Mouse (Mus musculus) T-helper 2 cell (primary cell): Measurements from ENCODE around the gene Mgat4a.
"Not testable (repeated sequence)": the region's sequence is repeated elsewhere in the genome, so short reads cannot be mapped to it uniquely, and the experiment has no call there.

ENCODE experiments used
- in situ Hi-C: fragments of 300-600 bp; cut with MboI, MseI; formaldehyde crosslinking; loops from one replicate; pipeline ENCODE4 v1.15.1; 2025; ENCODE audit warnings: high pct_unique_total_duplicates

Gene Mgat4a

DNA sequence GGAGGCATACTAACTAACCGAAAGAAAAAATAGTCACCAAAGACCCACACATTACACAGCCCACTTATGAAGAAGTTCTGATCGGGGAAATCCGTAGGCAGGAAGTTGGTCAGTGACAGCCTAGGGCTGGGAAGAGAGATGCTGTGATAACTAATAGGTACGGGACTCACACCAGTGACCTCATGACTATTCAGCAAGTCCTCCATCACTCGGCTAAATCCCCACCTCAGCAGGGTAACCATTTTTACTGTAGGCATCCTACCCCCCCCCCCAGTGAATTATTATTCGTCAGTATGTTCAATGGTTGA lies 8.3 kb downstream of the Mgat4a start:
- in situ Hi-C loops, result loop anchor here (5.0 kb wide), 1 partner anchor 45 kb away; no protein-coding TSS in a partner anchor

DNA sequence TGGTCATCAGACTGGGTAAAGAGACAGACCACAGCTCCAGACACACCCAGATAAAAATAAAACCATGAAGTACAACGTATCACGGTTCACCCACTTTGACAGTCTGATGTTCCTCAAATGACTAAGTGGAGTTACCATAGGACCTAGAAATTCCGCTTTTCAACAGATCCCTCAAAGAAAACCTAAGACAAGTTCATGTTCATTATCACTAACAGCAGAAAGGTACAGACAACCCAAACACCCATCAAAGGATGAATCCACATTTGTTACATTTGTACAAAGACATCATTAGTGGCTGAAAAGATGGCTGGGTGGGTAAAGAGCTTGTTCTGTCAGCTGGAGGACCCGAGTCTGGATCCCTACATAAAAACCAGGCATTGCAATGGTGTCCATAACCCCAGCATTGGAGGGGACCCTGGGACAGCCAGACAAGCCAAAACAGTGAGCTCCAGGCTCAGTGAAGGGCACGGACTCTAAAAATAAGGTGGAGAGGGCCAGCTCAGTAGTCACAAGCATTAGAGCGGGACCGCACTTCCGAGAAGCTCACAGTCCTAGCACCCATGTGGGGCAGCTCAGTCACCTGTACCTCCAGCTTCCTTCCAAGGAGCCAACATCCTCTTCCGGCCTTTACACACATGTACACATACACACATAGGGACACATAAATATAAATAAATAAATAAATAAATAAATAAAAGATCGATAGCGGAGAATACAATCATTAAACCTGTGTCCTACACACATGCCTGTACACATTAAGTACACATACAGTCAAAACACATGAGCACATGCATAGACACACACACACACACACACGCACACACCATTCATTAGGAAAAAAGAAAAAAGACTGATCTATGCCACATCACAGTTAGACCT lies 8.9 kb downstream of the Mgat4a start:
- in situ Hi-C loops, result loop anchor here (5.0 kb wide), 1 partner anchor 45 kb away; no protein-coding TSS in a partner anchor

DNA sequence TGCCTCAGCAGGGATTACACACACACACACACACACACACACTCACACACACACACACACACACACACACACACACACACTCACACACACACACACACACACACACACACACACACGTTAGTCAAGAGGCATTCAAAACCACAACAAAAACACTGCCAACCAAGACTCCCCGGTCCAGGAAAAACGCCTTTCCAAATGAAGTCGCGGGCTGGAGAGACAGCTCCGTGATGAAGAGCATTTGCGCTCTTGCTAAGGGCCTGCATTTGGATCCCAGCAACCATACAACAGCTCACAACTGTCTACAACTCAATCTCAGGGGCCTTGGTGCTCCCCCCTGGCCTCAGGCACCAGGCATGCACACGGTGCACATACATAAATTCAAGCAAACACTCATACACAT lies 10.8 kb downstream of the Mgat4a start:
- in situ Hi-C loops, result loop anchor here (5.0 kb wide), 1 partner anchor 43 kb away; no protein-coding TSS in a partner anchor

DNA sequence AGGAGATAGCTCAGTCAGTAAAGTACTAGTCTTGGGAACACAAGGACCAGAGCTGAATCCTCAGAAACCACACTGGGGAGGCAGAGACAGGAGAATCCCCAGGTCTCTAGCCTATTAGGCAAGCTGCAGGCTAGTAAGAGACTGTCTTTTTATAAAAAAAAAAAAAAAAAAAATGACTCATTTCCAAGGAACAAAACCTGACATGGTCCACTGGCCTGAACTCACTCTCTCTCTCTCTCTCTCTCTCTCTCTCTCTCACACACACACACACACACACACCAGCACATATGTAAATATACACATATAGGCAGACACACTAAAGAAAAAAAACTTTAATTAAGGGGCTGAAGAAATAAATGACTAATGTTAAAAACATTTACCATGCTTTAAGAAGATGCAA lies 14.6 kb downstream of the Mgat4a start:
- in situ Hi-C loops, result no loop called here

DNA sequence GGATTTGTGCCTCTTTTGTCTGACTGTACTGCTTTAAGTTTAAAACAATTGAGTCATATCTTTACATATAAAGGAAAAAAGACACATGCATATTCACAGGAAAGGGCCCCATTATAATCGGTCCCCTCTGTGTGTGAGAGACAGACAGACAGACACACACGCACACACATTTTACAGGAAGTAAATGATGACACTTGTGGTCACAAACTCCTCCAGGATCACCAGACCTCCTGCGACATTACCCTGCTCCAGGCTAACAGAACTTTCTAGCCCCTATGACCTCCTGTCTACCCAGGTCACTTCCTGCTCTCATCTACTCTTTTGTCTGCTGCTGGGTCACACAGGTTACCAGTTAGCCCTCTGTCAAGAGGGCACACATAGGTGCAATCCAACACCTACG lies 16.1 kb downstream of the Mgat4a start:
- in situ Hi-C loops, result no loop called here

DNA sequence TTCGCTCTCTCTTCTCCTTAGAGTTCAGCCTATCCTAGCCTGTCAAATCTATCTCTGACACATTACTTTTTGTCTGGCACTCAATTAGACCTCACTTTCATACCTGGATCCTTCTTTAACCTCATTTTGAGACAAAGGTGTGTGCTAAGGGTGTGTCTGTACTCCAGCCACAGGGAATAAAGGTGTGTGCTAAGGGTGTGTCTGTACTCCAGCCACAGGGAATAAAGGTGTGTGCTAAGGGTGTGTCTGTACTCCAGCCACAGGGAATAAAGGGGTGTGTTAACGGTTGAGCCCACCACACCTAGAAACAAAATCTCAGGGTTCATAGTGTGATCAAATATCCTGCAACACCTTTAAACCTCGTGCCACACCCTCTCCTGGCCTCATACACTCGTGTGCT lies 16.7 kb downstream of the Mgat4a start:
- in situ Hi-C loops, result not testable (repeated sequence)

DNA sequence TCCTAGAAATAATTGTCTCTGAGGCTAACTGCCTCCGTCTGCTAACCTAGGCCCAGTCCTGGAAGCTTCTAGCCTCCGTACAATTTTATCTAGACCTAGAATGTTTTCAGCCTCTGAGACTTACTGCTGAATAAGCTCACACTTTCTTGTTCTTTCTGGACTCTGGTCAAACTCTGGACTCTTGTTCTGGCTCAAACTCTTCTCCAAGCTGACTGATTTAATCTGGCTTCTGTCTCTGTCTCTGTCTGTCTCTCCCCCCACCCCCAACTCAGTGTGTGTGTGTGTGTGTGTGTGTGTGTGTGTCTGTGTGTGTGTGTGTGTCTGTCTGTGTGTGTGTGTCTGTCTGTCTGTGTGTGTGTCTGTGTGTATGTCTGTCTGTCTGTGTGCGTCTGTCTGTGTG lies 17.3 kb downstream of the Mgat4a start:
- in situ Hi-C loops, result not testable (repeated sequence)

DNA sequence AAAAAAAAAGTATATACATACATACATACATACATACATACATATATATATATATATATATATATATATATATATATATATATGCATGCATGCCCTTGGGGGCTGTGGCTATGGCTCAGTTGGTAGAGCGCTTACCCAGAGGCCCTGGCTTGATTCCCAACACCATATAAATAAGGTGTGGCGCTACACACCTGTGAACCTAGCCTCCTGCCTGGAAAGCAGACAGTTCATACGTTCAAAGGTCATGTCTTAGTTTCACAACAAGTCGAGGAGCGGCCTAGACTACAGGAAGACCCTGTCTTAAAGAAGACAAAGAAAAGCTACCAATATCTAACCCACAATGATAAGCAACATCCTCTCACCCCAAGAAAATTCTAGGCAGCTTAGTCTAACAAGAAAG lies 18.7 kb downstream of the Mgat4a start:
- in situ Hi-C loops, result no loop called here

DNA sequence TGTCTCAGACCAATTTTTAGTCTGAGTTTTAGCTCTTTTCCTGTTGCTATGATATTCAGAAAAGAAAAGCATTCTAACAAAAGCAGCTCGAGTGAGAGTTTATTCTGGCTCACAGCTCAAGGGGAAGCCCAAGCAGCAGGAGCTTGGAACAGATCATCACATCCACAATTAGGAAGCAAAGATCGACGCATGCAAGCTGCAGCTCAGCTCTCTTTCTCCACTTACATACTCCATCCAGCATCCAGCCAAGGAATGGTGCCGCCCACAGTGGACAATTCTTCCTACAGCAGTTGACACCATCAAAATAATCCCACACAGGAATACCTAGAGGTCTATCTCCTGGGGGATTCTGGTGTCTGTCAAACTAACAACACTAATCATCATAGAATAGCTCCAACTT lies 22.0 kb downstream of the Mgat4a start:
- in situ Hi-C loops, result no loop called here

DNA sequence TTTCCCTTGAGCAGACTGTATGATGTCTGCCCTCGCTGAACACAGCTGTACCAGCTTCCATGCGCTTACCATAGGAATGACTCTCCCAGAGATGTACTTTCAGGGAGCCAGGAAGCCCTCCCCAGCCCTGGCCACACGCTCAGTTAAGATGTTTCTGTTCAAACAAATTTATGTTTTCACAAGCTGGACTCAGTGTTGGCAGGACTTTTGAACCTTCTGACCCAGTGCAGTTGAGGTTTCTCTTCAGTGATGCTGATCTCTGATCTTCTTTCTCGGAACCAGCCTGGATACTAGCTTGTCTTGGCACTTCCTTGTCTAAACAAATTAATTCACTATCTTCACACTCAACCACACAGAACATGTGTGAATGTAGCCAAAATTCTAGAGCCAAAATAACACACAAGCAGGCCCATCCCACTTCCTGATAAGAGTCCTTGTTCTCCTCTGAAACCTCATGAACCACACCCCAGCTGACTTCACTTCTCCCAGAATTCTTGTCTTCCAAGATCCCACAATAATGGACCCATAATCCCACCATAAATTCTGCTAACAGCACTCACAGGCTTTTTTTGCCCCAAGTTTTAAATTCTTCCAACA lies 22.6 kb downstream of the Mgat4a start:
- in situ Hi-C loops, result no loop called here

DNA sequence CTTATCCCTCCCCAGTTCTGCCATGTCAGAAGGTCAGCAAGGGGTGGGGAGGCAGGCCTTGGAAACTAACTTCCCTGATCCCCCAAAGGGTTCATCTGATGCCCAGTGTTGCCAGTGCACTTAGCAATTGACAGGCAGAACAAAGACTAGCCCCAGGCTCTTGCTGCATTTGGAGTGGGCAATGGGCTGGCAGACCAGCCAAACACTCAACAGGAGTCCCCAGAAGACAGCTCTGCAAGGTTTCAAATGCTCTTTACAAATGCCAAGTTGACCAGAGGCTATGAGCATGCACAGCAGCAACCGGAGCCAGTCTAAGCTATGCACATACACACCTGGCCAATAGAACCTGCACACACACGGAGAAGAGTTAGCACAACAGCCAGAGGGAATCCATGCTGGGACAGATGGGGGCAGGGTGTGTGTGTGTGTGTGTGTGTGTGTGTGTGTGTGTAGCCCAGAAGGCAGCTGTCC lies 27.8 kb downstream of the Mgat4a start:
- in situ Hi-C loops, result no loop called here

DNA sequence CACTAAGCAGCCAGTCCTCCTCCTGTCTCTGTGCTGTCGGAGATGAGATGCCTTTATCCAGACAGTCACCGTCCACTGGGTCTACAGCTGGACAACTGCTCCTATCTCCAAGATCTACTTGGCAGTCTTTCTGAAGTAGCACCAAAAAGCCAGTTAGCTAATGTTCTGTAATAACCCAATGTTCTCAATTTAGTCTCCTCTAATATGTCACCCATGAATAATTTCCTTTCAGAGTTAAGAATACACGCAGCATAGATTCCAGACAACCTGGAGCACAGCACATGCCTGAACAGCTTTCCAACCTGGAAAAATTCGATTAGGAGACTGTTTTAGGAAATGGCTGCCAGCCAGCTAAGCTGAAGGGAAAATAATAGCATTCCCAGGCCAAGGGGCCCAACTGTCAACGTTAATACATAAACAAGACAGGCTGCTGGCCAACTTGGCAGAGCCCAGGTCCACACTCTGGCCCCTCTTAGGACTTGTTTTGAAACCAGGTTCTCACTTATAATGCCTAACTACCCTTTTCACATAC lies 28.6 kb downstream of the Mgat4a start:
- in situ Hi-C loops, result no loop called here

DNA sequence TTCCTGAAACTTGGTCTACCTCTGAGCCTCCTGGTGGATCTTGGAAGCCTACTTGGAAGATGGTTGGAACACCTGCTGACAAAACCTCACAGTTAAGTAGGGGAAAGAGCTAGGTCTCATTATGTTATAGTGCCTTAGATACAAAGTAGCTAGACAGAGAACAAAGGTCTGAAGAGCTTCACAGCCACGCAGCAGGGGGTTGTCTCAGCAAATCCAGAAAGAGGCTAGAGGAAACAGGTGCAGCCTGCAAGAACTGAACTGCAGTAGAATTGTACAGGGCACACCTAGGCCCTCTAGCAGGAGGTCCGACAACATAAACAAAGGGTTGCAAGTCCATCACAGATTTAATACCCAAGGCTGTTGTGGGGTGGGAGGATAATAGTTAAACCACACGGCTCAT lies 30.6 kb downstream of the Mgat4a start:
- in situ Hi-C loops, result no loop called here

DNA sequence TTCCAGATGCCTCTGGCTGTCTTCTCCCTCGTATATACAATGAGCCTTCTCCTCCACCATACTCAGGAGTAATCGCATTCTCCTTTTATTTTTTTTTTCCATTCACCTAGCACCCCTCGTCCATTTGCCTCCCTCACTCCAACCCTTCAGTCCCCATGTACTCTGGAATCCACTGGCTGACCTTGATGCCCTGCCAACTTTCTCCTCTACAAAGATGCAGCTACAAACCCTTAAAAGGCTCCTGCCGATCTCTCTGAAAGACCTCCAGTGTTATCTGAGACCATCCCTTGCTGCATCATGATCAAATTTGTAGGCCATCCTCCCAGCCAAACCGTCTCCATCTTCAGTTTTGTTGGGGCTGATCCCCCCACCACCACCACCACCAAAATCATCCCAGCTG lies 31.4 kb downstream of the Mgat4a start:
- in situ Hi-C loops, result no loop called here

DNA sequence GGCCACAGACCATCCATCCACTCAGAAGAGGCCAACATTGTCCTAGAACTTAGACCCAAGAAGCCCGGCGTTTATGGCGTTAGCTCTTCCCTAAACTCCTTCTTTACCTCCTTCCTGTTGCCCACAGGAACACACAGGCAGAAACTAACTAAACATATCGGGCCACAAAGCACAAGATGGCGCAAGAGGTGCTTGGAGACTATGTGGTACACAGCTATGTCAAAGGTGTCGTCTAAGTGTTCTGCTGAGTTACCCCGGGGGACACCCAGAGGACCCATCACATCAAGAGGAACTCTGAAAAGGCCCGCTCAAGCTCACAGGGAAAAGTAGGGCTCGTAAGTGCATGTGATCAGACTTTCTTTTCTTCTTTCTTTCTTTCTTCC lies 35.5 kb downstream of the Mgat4a start:
- in situ Hi-C loops, result no loop called here

DNA sequence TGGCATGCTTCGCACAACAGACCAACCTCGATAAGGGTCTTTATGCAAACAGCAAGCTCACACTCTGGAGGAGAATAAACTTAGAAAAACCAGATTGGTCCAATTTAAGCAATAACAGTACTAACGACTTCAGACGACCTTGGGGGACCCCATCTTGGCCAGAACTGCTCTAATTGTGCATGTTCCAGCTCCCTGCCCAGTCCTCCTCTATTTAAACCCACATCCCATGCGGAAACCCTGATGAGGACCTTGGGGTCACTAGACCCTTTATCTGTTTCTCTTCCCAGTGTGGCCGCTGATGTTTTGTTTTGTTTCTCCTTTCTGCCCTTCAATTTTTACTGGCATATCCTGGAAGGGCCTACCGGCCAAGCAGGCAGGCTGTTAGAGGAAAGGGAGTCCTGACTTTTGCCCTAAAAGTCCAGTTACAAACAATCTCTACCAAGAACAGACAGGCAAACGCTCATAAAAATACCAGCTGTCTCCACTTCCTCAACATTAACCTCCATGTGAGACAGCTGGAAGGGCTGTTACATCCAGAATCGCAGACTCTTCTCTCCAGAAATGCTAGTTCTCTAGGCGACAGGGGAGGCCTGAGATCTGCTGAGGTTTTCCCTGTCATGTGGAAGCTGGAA lies 36.0 kb downstream of the Mgat4a start:
- in situ Hi-C loops, result no loop called here

DNA sequence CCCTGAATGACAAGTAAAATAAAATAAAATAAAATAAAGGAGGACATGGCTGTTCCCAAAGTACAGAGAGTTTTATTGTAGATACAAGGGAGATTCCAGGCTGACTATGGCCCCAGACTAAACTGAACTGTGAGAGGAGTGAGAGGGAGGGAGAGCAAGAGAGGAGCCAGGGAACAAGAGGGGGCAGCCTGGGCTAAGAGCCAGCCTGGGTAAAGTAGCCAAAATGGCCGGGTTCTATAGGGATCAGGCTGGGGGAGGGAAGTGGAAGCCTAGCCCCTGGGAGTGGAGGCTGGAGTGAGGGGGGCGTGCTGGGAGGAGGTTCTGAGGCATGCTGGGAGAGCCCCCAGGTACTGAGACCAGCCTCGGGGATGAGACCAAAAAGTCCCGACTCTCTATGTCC lies 37.2 kb downstream of the Mgat4a start:
- in situ Hi-C loops, result no loop called here

DNA sequence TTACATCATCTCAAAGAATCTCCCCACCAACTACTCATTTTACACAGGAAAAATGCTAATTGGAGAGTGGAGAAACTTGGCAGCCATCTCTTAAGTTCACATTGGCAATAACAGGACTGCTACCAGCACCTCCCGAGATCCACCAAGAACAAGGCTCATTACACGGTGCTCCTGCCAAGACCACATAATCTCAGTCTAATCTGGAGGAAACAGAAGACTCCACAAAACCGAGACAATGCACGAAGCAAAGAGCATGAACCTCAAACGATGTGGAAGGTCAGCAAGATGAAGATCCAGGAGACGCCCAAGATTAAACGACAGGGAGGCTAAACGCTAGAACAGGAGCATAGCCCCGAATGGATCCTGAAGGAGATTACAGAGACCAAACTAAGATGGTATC lies 38.5 kb downstream of the Mgat4a start:
- in situ Hi-C loops, result no loop called here

DNA sequence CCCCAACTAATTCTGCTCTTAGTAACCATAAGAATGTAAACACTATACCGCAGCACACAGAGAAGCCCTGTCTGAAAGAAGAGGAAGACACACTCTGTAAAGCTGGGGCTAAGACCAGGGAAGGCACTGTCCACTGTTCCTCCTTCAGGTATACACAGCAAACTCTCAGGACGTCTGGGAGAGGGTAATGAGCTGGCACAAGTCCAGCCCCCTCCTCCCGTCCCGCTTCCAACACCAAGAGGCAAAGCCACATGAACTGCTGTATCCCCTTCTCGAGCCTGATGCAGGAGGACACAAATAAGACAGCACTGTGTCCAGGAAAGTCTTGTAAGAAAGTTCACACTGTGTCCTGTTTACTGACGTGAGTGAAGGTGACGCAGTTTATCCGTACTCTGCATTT lies 40.1 kb downstream of the Mgat4a start:
- in situ Hi-C loops, result no loop called here

DNA sequence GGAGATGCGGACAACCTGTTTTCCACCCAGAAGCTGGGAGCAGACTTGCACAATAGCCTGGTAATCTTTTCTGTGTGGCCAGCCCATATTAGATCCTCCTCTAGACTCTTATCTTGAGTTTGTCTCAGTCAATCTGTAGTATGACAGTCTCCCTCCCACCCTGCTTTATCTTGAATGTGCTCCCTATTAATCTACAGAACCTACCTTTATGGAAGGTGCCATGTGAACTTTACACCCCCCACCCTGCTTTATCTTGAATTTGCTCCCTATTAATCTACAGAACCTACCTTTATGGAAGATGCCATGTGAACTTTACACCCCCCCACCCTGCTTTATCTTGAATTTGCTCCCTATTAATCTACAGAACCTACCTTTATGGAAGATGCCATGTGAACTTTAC lies 41.4 kb downstream of the Mgat4a start:
- in situ Hi-C loops, result not testable (repeated sequence)

DNA sequence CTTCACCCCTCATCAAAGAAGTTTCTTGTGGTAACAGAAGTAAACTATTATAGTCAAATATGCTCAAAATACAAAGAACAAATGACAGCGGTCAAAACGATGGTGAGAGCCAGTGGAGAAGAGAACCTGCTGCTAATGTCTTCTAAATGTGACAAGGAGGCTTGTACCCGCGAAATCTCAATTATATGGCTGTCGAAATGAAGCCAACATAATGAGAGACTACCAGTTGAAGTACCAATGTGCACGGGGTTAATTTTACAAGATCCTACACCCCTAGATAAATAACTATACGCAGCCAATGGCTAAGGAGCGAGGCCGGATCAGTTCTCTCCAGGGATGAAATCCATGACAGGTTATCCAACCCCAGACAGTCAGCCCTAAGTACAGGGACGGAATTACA lies 41.9 kb downstream of the Mgat4a start:
- in situ Hi-C loops, result no loop called here

DNA sequence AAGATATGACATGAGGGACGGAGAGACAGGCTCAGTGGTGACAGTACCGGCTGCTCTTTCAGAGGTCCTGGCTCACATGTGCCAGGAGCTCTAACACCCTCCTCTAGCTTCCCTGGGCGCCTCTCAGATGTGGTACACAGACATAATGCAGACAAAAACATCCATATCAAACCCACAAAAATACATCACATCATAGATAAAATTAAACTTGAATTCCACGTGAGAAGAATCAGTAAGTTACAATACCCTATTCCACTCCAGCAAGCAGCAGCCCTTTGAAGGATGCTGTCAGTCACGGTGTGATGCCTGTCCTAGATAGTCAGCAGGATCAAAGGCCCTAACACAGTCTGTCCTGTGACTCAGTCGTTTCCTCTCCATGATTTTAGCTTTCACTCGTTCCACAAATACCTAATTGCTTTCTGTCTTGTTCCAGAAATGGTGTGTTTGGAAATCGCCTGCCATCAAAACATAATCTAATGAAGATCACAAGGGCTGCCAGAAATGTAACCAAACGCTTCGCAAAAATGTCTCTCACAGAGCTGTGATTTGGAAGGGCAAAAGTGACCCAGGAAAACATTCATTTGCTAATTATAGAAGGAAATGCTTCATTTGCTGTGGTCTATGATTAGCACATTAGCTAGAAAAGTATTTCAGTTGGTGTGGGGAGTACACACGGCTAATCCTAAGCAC lies 44.1 kb downstream of the Mgat4a start:
- in situ Hi-C loops, result no loop called here
